Mouse (Mus musculus) spleen, postnatal 14 days (tissue): ENCODE measurements at regions not wholly inside any gene's neighbourhood (a gene's known extent, or its start where the extent isn't known, plus 50 kb on each side); places are given as distances from the start of the nearest gene placed in this dataset.
"Not testable (repeated sequence)": the region's sequence is repeated elsewhere in the genome, so short reads cannot be mapped to it uniquely, and the experiment has no call there.

ENCODE experiments used
- DNase-seq, 2 experiments: peaks; one replicate each; pipeline ENCODE4 v3.0.0; 2021 to 2022; ENCODE audit warnings: low spot score in 2 of 2

- not testable (repeated sequence) for DNase-seq
Observed at GRCm38 (mm10) chr10:117448783-117449182, 69.0 kb upstream of the Cpsf6 start.

DNA sequence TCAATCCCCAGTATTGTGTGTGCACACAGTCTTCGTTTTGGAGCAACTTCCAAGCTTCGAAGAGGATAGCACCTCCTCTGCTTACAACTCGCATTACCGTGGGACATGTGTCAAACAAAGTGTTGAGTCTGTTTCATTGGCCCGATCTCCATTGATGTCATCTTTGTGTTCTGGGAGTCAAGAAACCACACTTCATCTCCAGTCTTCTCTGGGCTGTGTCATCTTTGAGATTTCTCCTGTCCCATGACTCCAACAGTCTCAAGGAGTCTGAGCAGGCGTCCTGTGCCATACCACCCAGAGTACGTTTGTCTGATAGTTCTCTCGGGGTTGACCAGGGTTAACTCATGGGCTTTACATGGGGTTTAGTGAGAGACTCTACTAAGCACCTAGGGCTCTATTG lies 67.8 kb upstream of the Cpsf6 start:
- DNase-seq: no peak

DNA sequence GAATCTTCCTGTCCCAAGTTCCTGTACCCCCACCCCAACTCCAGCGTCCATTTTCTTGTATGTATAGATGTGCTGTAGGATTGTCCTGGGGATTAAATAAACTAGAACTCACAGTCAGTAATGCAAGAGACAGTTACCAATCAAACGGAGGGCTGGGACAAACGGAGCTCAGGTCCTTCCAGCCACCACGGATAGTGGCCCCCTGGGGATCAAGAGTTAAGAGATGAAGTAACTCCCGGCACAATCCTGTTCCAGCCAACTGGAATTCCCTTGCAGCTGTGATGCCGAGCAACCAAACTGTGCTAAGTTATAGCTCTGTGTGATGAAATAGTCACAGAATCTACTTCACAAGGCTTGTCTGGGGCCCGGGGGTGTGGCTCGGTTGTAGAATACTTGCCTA lies 67.4 kb upstream of the Cpsf6 start:
- no peak for DNase-seq

- DNase-seq: no peak
Observed at GRCm38 (mm10) chr10:117446776-117447175, 67.0 kb upstream of the Cpsf6 start.

DNA sequence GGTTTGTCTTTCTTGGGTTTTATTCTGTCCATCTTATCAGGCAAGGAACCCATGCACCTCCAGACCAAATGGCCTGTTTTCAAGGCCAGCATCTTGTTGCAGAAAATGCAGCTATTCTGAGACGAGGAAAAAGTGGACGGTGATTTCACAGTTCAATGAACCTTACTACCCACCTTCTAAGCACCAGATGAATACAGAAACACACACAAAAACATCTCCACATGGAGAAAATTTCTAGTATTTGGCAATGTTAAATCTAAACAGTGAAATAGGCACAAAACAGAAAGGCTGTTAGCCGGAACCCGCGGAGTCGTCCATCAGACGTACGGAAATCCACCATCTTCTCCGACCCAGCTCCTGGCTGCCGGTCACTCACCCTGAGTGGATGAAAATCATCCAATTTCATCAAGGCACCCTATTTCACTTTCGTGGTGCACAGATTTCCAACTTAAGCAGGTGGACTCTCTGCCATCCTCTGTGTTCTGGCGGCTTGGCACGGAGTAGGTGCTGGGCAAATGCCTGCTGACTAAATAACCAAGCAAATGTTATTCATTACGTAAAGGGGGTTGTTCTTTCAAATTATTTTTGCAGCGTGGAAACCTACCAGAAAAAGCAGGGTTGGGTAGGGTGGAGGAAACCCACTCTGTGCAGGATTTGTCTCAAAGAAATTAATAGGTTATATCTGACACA lies 66.1 kb upstream of the Cpsf6 start:
- no peak for DNase-seq

GRCm38 (mm10) chr10:117445181-117445790 lies 65.5 kb upstream of the Cpsf6 start:
- no peak for DNase-seq

- no peak for DNase-seq
Observed at GRCm38 (mm10) chr10:117444761-117445160, 64.9 kb upstream of the Cpsf6 start.

GRCm38 (mm10) chr10:117443426-117444350 lies 63.9 kb upstream of the Cpsf6 start:
- DNase-seq: no peak

DNA sequence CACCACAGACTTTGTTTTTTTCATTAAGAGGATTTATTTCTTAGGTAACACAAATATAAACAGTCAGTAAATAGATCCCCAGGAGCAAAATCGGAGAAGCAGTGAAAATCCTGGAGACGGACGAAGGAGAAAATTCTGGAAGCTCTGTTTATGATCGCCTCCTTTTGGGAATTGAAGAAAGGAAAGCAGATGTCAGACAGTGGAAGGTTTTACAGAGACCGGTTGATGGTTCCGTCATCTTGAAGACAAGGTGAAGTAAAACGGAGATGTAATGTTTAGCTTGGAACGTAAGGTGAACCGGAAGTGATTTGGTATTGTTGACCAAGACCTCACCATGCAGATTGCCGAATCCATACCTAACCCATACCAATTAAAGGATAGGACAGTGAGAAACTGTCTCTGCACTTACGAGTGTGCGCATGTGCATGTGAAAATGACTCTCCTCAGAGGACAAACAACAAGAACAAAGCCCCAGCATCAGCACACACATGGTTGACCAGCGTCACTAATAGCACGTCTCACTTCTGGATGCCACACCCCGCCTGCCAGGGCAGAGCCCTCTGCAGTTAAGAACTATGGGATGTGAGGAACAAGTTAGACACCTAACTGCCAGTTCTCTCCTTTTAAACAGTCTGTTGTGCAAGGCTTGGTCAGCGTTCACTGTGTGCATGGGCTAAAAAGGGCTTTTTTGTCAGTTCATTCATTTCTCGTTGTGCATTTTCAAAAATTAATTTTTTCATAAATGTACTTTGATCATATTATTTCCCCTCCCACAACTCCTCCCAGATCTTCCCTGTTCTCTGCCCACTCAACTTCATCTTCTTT lies 62.4 kb upstream of the Cpsf6 start:
- DNase-seq: no peak

- no peak for DNase-seq
Observed at GRCm38 (mm10) chr10:117441121-117441978, 61.5 kb upstream of the Cpsf6 start.

- DNase-seq: no peak
Observed at GRCm38 (mm10) chr10:117440225-117440976, 60.6 kb upstream of the Cpsf6 start.

DNA sequence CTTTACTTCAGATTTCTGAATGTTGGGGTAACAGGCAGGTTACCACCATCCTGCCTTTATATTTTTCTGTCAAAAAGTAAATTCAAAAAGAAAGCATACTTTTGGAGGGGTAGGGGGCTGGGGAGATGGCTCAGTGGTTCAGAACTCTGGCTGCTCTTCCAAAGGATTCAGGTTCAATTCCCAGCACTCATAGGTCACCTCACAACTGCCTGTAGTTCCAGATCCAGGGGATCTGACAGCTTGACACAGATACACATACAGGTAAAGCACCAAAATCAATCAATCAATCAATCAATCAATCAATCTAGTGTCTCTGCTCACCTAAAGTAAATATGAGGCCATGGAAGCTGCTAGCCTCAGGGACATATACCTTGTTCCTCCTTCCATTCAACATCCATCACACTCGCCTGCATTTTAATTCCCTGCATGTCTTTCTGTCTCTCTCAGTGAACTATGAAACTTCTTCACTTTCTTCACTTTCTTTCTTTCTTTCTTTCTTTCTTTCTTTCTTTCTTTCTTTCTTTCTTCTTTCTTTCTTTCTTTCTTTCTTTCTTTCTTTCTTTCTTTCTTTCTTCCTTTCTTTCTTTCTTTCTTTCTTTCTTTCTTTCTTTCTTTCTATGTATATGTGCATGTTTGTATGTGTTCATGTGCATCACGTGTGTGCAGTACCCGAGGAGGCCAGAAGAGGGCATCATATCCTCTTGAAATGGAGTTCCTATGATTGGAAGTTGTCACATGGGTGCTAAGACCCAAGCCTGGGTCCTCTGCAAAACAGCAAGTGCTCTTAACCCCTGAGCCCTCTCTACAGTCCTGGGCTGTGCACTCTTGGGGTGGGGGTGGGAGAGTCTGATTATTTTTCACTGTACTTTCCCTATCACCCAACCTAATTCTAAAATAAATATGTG lies 59.6 kb upstream of the Cpsf6 start:
- no peak for DNase-seq

- DNase-seq: no peak
Observed at GRCm38 (mm10) chr10:117438614-117439193, 58.9 kb upstream of the Cpsf6 start.

DNA sequence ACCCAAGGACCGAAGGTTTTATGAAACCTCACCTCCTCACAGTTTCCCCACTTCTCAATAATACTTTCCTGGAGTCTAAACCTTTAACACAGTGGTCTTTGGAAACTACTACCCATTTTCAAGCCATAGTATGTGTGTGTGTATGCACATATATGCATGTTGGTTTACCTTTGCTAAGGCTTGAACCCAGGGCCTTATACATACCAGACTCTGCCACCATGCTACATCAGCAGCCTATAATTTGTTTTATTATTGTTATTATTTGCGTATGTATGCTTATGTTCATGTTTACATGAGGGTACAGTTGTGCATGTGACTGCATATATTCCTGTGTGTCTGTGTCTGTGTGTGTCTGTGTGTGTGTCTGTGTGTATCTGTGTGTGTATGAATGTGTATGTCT lies 58.2 kb upstream of the Cpsf6 start:
- no peak for DNase-seq

- peak in 1 of 2 experiments; percentile 50 for DNase-seq
Observed at GRCm38 (mm10) chr10:117436875-117437715, 57.3 kb upstream of the Cpsf6 start.

- DNase-seq: no peak
Observed at GRCm38 (mm10) chr10:117436308-117436874, 56.6 kb upstream of the Cpsf6 start.

DNA sequence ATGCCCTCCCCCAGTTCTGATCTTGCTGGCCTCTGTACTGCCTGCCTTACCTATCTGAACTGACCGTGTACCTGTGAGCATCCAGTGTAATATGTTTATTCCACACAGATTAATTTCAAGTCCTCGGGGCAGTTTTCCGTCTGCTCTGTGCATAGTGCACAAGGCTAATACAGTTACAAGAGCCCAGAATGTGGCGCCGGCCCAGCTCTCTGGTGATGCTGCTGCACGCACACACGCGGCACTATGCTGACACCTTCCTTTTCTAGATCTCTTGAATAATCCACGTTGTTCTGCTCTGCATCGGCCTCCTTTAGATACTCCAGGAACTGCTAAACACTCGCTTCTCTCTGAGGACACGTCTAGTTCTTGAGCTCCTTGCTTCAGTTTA lies 55.9 kb upstream of the Cpsf6 start:
- DNase-seq: no peak
